Mouse (Mus musculus): ENCODE results near the gene Nudt22. TPM values are rescaled to one million over a fixed set of nuclear protein-coding genes. Genes with fewer than 3 reads are reported as not detected.

The Nudt22 gene
- polyA plus RNA-seq, 1 experiment from 2014 or later = 23.7 TPM

- no peaks in the 10 kb centered on the region for H3K27me3 ChIP-seq (ENCODE audit: control insufficient read depth, insufficient read depth, low read depth, low read length)
- H3K4me2 ChIP-seq (ENCODE audit: low read depth, low read length) = no peak overlapping the region
- peaks cover 14% of the 10 kb centered on the region for H3K4me1 ChIP-seq (replicated peaks; ENCODE audit: control insufficient read depth, insufficient read depth, low read length)
- no peak overlapping the region for H3K27ac ChIP-seq (ENCODE audit: low read length)
- H3K4me3 ChIP-seq (ENCODE audit: low read length) = no peak overlapping the region
- no peaks in the 10 kb centered on the region for H3K9me3 ChIP-seq (ENCODE audit: control insufficient read depth, low read length)
- no peak for ATAC-seq (ENCODE audit: low read depth)
- H3K36me3 ChIP-seq (ENCODE audit: control insufficient read depth, insufficient read depth, low read length) = no peaks in the 10 kb centered on the region
- no peak overlapping the region for H3K9ac ChIP-seq (ENCODE audit: low read length)
- WGBS = 94% methylated on average over 6 of the region's 6 CpGs
Measured at GRCm38 (mm10) chr19:6943709-6944108, 52.2 kb downstream of the Nudt22 start.

Other genes with a start within 250 kb of the Nudt22 start
- gene Rps6ka4, start 155.5 kb downstream of the Nudt22 start, polyA plus RNA-seq (2015; fragmentation: Nextera tagmentation; extraction: Ambion mirVana) = 39.1 and 41.5 TPM in 2 replicates
- gene Ccdc88b, start 137.9 kb downstream of the Nudt22 start, polyA plus RNA-seq (2015; fragmentation: Nextera tagmentation; extraction: Ambion mirVana) = 1.6 and 3.0 TPM in 2 replicates
- gene Trmt112, start 86.4 kb downstream of the Nudt22 start, polyA plus RNA-seq (2015; fragmentation: Nextera tagmentation; extraction: Ambion mirVana) = 136 and 137 TPM in 2 replicates
- 283 and 302 TPM in 2 replicates for gene Prdx5, start 86.0 kb downstream of the Nudt22 start, polyA plus RNA-seq (2015; fragmentation: Nextera tagmentation; extraction: Ambion mirVana)
- 8.5 and 9.9 TPM in 2 replicates for gene Esrra, start 74.3 kb downstream of the Nudt22 start, polyA plus RNA-seq (2015; fragmentation: Nextera tagmentation; extraction: Ambion mirVana)
- gene Catsperz, start 70.7 kb downstream of the Nudt22 start, polyA plus RNA-seq (2015; fragmentation: Nextera tagmentation; extraction: Ambion mirVana) = 2.5 TPM in 2 replicates
- gene Kcnk4, start 61.6 kb downstream of the Nudt22 start, polyA plus RNA-seq (2015; fragmentation: Nextera tagmentation; extraction: Ambion mirVana) = 0.21 and 0.96 TPM in 2 replicates
- gene Bad, start 54.3 kb downstream of the Nudt22 start, polyA plus RNA-seq (2015; fragmentation: Nextera tagmentation; extraction: Ambion mirVana) = 82.5 and 90.7 TPM in 2 replicates
- 25.2 TPM in 2 replicates for gene Gpr137, start 53.6 kb downstream of the Nudt22 start, polyA plus RNA-seq (2015; fragmentation: Nextera tagmentation; extraction: Ambion mirVana)
- gene Ppp1r14b, start 21.1 kb downstream of the Nudt22 start, polyA plus RNA-seq (2015; fragmentation: Nextera tagmentation; extraction: Ambion mirVana) = 41.4 and 44.8 TPM in 2 replicates
- gene Plcb3, start 19.6 kb downstream of the Nudt22 start, polyA plus RNA-seq (2015; fragmentation: Nextera tagmentation; extraction: Ambion mirVana) = 49.1 and 49.8 TPM in 2 replicates
- gene Fkbp2, start 15.6 kb downstream of the Nudt22 start, polyA plus RNA-seq (2015; fragmentation: Nextera tagmentation; extraction: Ambion mirVana) = 125 and 151 TPM in 2 replicates
- gene Vegfb, start 8.5 kb downstream of the Nudt22 start, polyA plus RNA-seq (2015; fragmentation: Nextera tagmentation; extraction: Ambion mirVana) = 20.8 and 28.9 TPM in 2 replicates
- 26.4 and 30.3 TPM in 2 replicates for gene Dnajc4, start 3.5 kb downstream of the Nudt22 start, polyA plus RNA-seq (2015; fragmentation: Nextera tagmentation; extraction: Ambion mirVana)
- 10.9 and 12.3 TPM in 2 replicates for gene Trpt1, start within 50 bp of the Nudt22 start, polyA plus RNA-seq (2015; fragmentation: Nextera tagmentation; extraction: Ambion mirVana)
- 11.1 and 15.6 TPM in 2 replicates for gene Fermt3, start 23.4 kb upstream of the Nudt22 start, polyA plus RNA-seq (2015; fragmentation: Nextera tagmentation; extraction: Ambion mirVana)
- gene Stip1, start 43.9 kb upstream of the Nudt22 start, polyA plus RNA-seq (2015; fragmentation: Nextera tagmentation; extraction: Ambion mirVana) = 220 and 243 TPM in 2 replicates
- 15.3 and 17.6 TPM in 2 replicates for gene Macrod1, start 60.7 kb upstream of the Nudt22 start, polyA plus RNA-seq (2015; fragmentation: Nextera tagmentation; extraction: Ambion mirVana)
- gene Flrt1, start 109.6 kb upstream of the Nudt22 start, polyA plus RNA-seq (2015; fragmentation: Nextera tagmentation; extraction: Ambion mirVana) = 0.99 and 1.1 TPM in 2 replicates
- 176 and 187 TPM in 2 replicates for gene Otub1, start 210.2 kb upstream of the Nudt22 start, polyA plus RNA-seq (2015; fragmentation: Nextera tagmentation; extraction: Ambion mirVana)
- 899 and 904 TPM in 2 replicates for gene Cox8a, start 221.5 kb upstream of the Nudt22 start, polyA plus RNA-seq (2015; fragmentation: Nextera tagmentation; extraction: Ambion mirVana)
- 54.3 and 56.1 TPM in 2 replicates for gene Naa40, start 245.1 kb upstream of the Nudt22 start, polyA plus RNA-seq (2015; fragmentation: Nextera tagmentation; extraction: Ambion mirVana)